Mouse (Mus musculus): ENCODE measurements around the gene Lrp5.
A peak's percentile ranks its signal among the peaks of the same experiment; 100 is the strongest.

GRCm38 (mm10) chr19:3673149-3673548 lies 13.2 kb downstream of the Lrp5 start:
- TF ChIP-seq POLR2A (IDR thresholded peaks at IDR 0.05; ENCODE audit: insufficient read depth, low read length) (no peak), CTCF (IDR thresholded peaks at IDR 0.05; ENCODE audit: low read depth, low read length) (peak; percentile 49)

Measured in ES-Bruce4 (cell line).